Mouse (Mus musculus) heart, embryonic 11.5 days (tissue): ENCODE data around the gene Tmem60. TPM values are rescaled to one million over a fixed set of nuclear protein-coding genes. Genes with fewer than 3 reads are reported as not detected.

Experiments
- ATAC-seq: fragments of 200-750 bp; cut with Nextera tagmentation; replicated peaks from 2 replicates; pipeline ENCODE4 v1.8.0; 2017; ENCODE audit warnings: moderate library complexity; ENCODE audit not compliant: insufficient number of reproducible peaks, low FRiP score, low TSS enrichment
- H3K27ac ChIP-seq: fragments of 300-500 bp; sonication (generic); 2 replicates; pipeline ENCODE4 v1.5.1; 2014; ENCODE audit warnings: mild to moderate bottlenecking, low read depth, low read length
- H3K27me3 ChIP-seq: fragments of 300-500 bp; sonication (generic); 2 replicates; pipeline ENCODE4 v1.6.1; 2014; ENCODE audit warnings: mild to moderate bottlenecking, low read length, mixed read lengths; ENCODE audit not compliant: control insufficient read depth, insufficient read depth
- H3K36me3 ChIP-seq: fragments of 300-500 bp; sonication (generic); 2 replicates; pipeline ENCODE4 v1.6.1; 2014; ENCODE audit warnings: mild to moderate bottlenecking, low read length, moderate library complexity, mixed read lengths; ENCODE audit not compliant: control insufficient read depth, insufficient read depth
- H3K4me1 ChIP-seq: fragments of 300-500 bp; sonication (generic); 2 replicates; pipeline ENCODE4 v1.6.1; 2014; ENCODE audit warnings: low read length; ENCODE audit not compliant: control insufficient read depth, insufficient read depth
- H3K4me2 ChIP-seq: fragments of 300-500 bp; sonication (generic); 2 replicates; pipeline ENCODE4 v1.6.1; 2014; ENCODE audit warnings: mild to moderate bottlenecking, moderate library complexity
- H3K4me3 ChIP-seq: fragments of 300-500 bp; sonication (generic); 2 replicates; pipeline ENCODE4 v1.5.1; 2014; ENCODE audit warnings: low read depth, low read length
- H3K9ac ChIP-seq: fragments of 300-500 bp; sonication (generic); 2 replicates; pipeline ENCODE4 v1.6.1; 2014; ENCODE audit warnings: mild to moderate bottlenecking, low read depth, low read length, moderate library complexity
- H3K9me3 ChIP-seq: fragments of 300-500 bp; sonication (generic); replicated peaks from 2 replicates; pipeline ENCODE4 v1.6.1; 2016; ENCODE audit warnings: low read length; ENCODE audit not compliant: control insufficient read depth
- WGBS: fragments of 180-500 bp; shearing (Covaris S2); extraction: QIAGEN DNeasy Blood & Tissue Kit; methylation state at CpG from one replicate; pipeline ENCODE4 v1.1.7; 2014; ENCODE audit not compliant: insufficient replicate concordance; 5-methylcytosine and 5-hydroxymethylcytosine counted together
- polyA plus RNA-seq: library from polyadenylated mRNA; unstranded; fragments of >200 nt; fragmentation: Nextera tagmentation; extraction: Ambion mirVana; gene quantifications from 2 replicates; pipeline ENCODE4 v1.2.1, GENCODE M21; 2014

The Tmem60 gene
- 46.7 and 51.8 TPM in 2 replicates for polyA plus RNA-seq

- under 1% methylated on average over 89 of the region's 94 CpGs for WGBS
- peak within 1 kb of the TSS; percentile 88 for H3K4me3 ChIP-seq
- H3K9ac ChIP-seq = peak within 1 kb of the TSS; percentile 91
- H3K4me2 ChIP-seq = peak within 1 kb of the TSS; percentile 76
- H3K36me3 ChIP-seq = 0 out of 2 replicates have a peak, but pooled peaks cover 2% of the 10 kb centered on the region
- peak; percentile 98 for ATAC-seq
- no peaks in the 10 kb centered on the region for H3K9me3 ChIP-seq
- peaks cover 22% of the 10 kb centered on the region for H3K4me1 ChIP-seq
- no peaks in the 10 kb centered on the region for H3K27me3 ChIP-seq
- peak within 1 kb of the TSS; percentile 97 for H3K27ac ChIP-seq
These were observed at the start of gene Tmem60, which contains the start of gene Phtf2 for GRCm38 (mm10) chr5:20881915-20882800. Gene Tmem60, plus strand, starts transcription at chr5:20882191. Gene Phtf2, minus strand, starts transcription at chr5:20882124.

GRCm38 (mm10) chr5:20834399-20834798 lies 47.6 kb upstream of the Tmem60 start:
- ATAC-seq = no peak
- Histone ChIP-seq H3K27me3 (no peaks in the 10 kb centered on the region), H3K9ac (no peak overlapping the region), H3K4me1 (peaks cover 11% of the 10 kb centered on the region; the same call in 1 of the 2 replicates), H3K4me3 (no peak overlapping the region), H3K27ac (no peak overlapping the region), H3K4me2 (no peak overlapping the region), H3K36me3 (peaks cover 2% of the 10 kb centered on the region; the same call in 1 of the 2 replicates), H3K9me3 (no peaks in the 10 kb centered on the region)
- 88% methylated on average over 1 of the region's 1 CpGs for WGBS

GRCm38 (mm10) chr5:20837082-20837481 lies 44.9 kb upstream of the Tmem60 start:
- peaks cover 2% of the 10 kb centered on the region; the same call in 1 of the 2 replicates for H3K36me3 ChIP-seq
- no peaks in the 10 kb centered on the region for H3K4me1 ChIP-seq
- no peak for ATAC-seq
- no peak overlapping the region for H3K4me3 ChIP-seq
- H3K9ac ChIP-seq = no peak overlapping the region
- H3K4me2 ChIP-seq = no peak overlapping the region
- no peaks in the 10 kb centered on the region for H3K27me3 ChIP-seq
- H3K27ac ChIP-seq = no peak overlapping the region
- WGBS = 100% methylated on average over 1 of the region's 1 CpGs
- H3K9me3 ChIP-seq = no peaks in the 10 kb centered on the region

GRCm38 (mm10) chr5:20843405-20843804 lies 38.6 kb upstream of the Tmem60 start:
- H3K4me2 ChIP-seq = no peak overlapping the region
- H3K4me3 ChIP-seq = no peak overlapping the region
- H3K27ac ChIP-seq = no peak overlapping the region
- 68% methylated on average over 2 of the region's 3 CpGs for WGBS
- H3K9me3 ChIP-seq = no peaks in the 10 kb centered on the region
- no peak overlapping the region for H3K9ac ChIP-seq
- H3K4me1 ChIP-seq = no peaks in the 10 kb centered on the region
- no peaks in the 10 kb centered on the region for H3K27me3 ChIP-seq
- no peak for ATAC-seq
- H3K36me3 ChIP-seq = no peaks in the 10 kb centered on the region

- WGBS = 80% methylated on average over 2 of the region's 2 CpGs
- Histone ChIP-seq H3K36me3 (no peaks in the 10 kb centered on the region), H3K27me3 (no peaks in the 10 kb centered on the region), H3K4me3 (no peak overlapping the region), H3K9me3 (no peaks in the 10 kb centered on the region), H3K4me2 (no peak overlapping the region), H3K27ac (no peak overlapping the region), H3K4me1 (no peaks in the 10 kb centered on the region), H3K9ac (no peak overlapping the region)
- ATAC-seq = no peak
These were observed 38.2 kb upstream of the Tmem60 start for GRCm38 (mm10) chr5:20843816-20844215.

GRCm38 (mm10) chr5:20847010-20847409 lies 35.0 kb upstream of the Tmem60 start:
- Histone ChIP-seq H3K36me3 (no peaks in the 10 kb centered on the region), H3K9me3 (no peaks in the 10 kb centered on the region), H3K9ac (no peak overlapping the region), H3K27me3 (no peaks in the 10 kb centered on the region), H3K27ac (no peak overlapping the region), H3K4me2 (no peak overlapping the region), H3K4me1 (no peaks in the 10 kb centered on the region), H3K4me3 (no peak overlapping the region)
- 98% methylated on average over 2 of the region's 2 CpGs for WGBS
- no peak for ATAC-seq

GRCm38 (mm10) chr5:20855066-20855465 lies 26.9 kb upstream of the Tmem60 start:
- 84% methylated on average over 4 of the region's 4 CpGs for WGBS
- Histone ChIP-seq H3K4me2 (no peak overlapping the region), H3K27me3 (no peaks in the 10 kb centered on the region), H3K9ac (no peak overlapping the region), H3K36me3 (no peaks in the 10 kb centered on the region), H3K4me3 (no peak overlapping the region), H3K27ac (no peak overlapping the region), H3K4me1 (no peaks in the 10 kb centered on the region), H3K9me3 (no peaks in the 10 kb centered on the region; the same call in 1 of the 2 replicates)
- ATAC-seq = no peak

- Histone ChIP-seq H3K4me2 (no peak overlapping the region), H3K9me3 (no peaks in the 10 kb centered on the region; the same call in 1 of the 2 replicates), H3K4me3 (no peak overlapping the region), H3K27me3 (no peaks in the 10 kb centered on the region), H3K27ac (no peak overlapping the region), H3K9ac (no peak overlapping the region), H3K4me1 (no peaks in the 10 kb centered on the region), H3K36me3 (no peaks in the 10 kb centered on the region)
- ATAC-seq = no peak
- 91% methylated on average over 2 of the region's 2 CpGs for WGBS
These were observed 23.6 kb upstream of the Tmem60 start for GRCm38 (mm10) chr5:20858404-20858803.
